Mouse (Mus musculus) CH12.LX (cell line): Measurements from ENCODE around the gene Bpifa2. TPM values are rescaled to one million over a fixed set of nuclear protein-coding genes. Genes with fewer than 3 reads are reported as not detected.

ENCODE experiments used
- DNase-seq: peaks from one replicate; pipeline ENCODE4 v3.0.0-alpha.2; 2013; ENCODE audit errors: extremely low read depth
- H3K27ac ChIP-seq: 2 replicates; pipeline ENCODE4 v1.5.1; 2012; ENCODE audit warnings: low read depth, mild to moderate bottlenecking, control low read depth, moderate library complexity; ENCODE audit not compliant: insufficient read depth
- H3K27me3 ChIP-seq: replicated peaks from 2 replicates; pipeline ENCODE3; 2012; ENCODE audit warnings: inconsistent platforms
- H3K36me3 ChIP-seq, 2 experiments: replicated peaks in 1 of 2; 2 replicates each; pipeline versions ENCODE3 to v1.6.1; 2012; ENCODE audit warnings: inconsistent platforms in 1 of 2, low read length in 1 of 2, mild to moderate bottlenecking in 1 of 2, mixed read lengths in 1 of 2, moderate library complexity in 1 of 2; ENCODE audit not compliant: control insufficient read depth in 1 of 2, insufficient read depth in 1 of 2
- H3K4me1 ChIP-seq, 2 experiments: 2 replicates each; pipeline ENCODE4 v1.6.1; 2012; ENCODE audit warnings: inconsistent platforms in 1 of 2, moderate library complexity in 1 of 2; ENCODE audit not compliant: insufficient read depth in 2 of 2, control insufficient read depth in 1 of 2
- H3K4me2 ChIP-seq: 2 replicates; pipeline ENCODE4 v1.6.1; 2012; ENCODE audit warnings: low read depth, mild to moderate bottlenecking, control low read depth; ENCODE audit not compliant: poor library complexity, insufficient read depth, severe bottlenecking
- H3K4me3 ChIP-seq, 3 experiments: fragments of 150-350 bp in 1 of 3; sonication (generic) in 1 of 3; replicated peaks in 1 of 3; 2 replicates each; pipeline versions ENCODE3 to v1.5.1; 2011 to 2012; ENCODE audit warnings: low read depth in 2 of 3, low read length in 2 of 3, mild to moderate bottlenecking in 2 of 3, moderate library complexity in 2 of 3, control low read depth in 1 of 3, improper control_type of control experiment in 1 of 3, inconsistent platforms in 1 of 3, mixed read lengths in 1 of 3; ENCODE audit not compliant: poor library complexity in 1 of 3
- H3K79me2 ChIP-seq: replicated peaks from 2 replicates; pipeline ENCODE4 v1.6.1; 2012; ENCODE audit warnings: mild to moderate bottlenecking, moderate library complexity; ENCODE audit not compliant: control insufficient read depth, poor library complexity, insufficient read depth, severe bottlenecking; ENCODE audit errors: extremely low read depth
- H3K9ac ChIP-seq: 2 replicates; pipeline ENCODE4 v1.6.1; 2012; ENCODE audit warnings: low read depth, mild to moderate bottlenecking, control low read depth, moderate library complexity; ENCODE audit not compliant: insufficient read depth
- H3K9me3 ChIP-seq: replicated peaks from 2 replicates; pipeline ENCODE3; 2012; ENCODE audit warnings: low read length, inconsistent platforms, mixed read lengths
- CHD1 ChIP-seq: IDR thresholded peaks from 2 replicates; pipeline ENCODE4 v1.6.1; 2012; ENCODE audit warnings: low read depth, low read length, improper control_type of control experiment, inconsistent platforms
- CTCF ChIP-seq, 2 experiments: IDR thresholded peaks in 1 of 2; conservative IDR thresholded peaks in 1 of 2; 2 replicates each; pipeline ENCODE4 v1.5.1; 2011 to 2012; ENCODE audit warnings: low read depth in 2 of 2, low read length in 2 of 2, improper control_type of control experiment in 1 of 2, inconsistent platforms in 1 of 2, mild to moderate bottlenecking in 1 of 2, moderate library complexity in 1 of 2
- E2F4 ChIP-seq: IDR thresholded peaks from 2 replicates; pipeline ENCODE4 v1.6.1; 2011; ENCODE audit warnings: low read depth, low read length, improper control_type of control experiment; ENCODE audit not compliant: insufficient replicate concordance
- EP300 ChIP-seq: IDR thresholded peaks from 2 replicates; pipeline ENCODE4 v1.6.1; 2011; ENCODE audit warnings: low read length, improper control_type of control experiment
- IRF4 ChIP-seq: IDR thresholded peaks from 2 replicates; pipeline ENCODE4 v1.6.1; 2014; ENCODE audit warnings: low read depth, mild to moderate bottlenecking, inconsistent platforms, low read length, improper control_type of control experiment
- MAFK ChIP-seq: IDR thresholded peaks from 2 replicates; pipeline ENCODE4 v1.6.1; 2011; ENCODE audit warnings: low read length, improper control_type of control experiment; ENCODE audit not compliant: insufficient replicate concordance
- MEF2A ChIP-seq: IDR thresholded peaks from 2 replicates; pipeline ENCODE4 v1.6.1; 2014; ENCODE audit warnings: low read depth, mild to moderate bottlenecking, inconsistent platforms, low read length, improper control_type of control experiment, borderline replicate concordance
- MYC ChIP-seq: IDR thresholded peaks from 2 replicates; pipeline ENCODE4 v1.6.1; 2011; ENCODE audit warnings: low read depth, mild to moderate bottlenecking, improper control_type of control experiment, low read length
- NELFE ChIP-seq: IDR thresholded peaks from 2 replicates; pipeline ENCODE4 v1.6.1; 2011; ENCODE audit warnings: low read depth, low read length, improper control_type of control experiment
- POLR2A ChIP-seq: IDR thresholded peaks from 2 replicates; pipeline ENCODE4 v1.6.1; 2011; ENCODE audit warnings: low read depth, mild to moderate bottlenecking, improper control_type of control experiment, low read length
- RAD21 ChIP-seq: IDR thresholded peaks from 2 replicates; pipeline ENCODE4 v1.6.1; 2011; ENCODE audit warnings: low read depth, mild to moderate bottlenecking, low read length, improper control_type of control experiment, moderate library complexity
- SMC3 ChIP-seq: IDR thresholded peaks from 2 replicates; pipeline ENCODE4 v1.6.1; 2011; ENCODE audit warnings: low read depth, low read length, improper control_type of control experiment
- UBTF ChIP-seq: IDR thresholded peaks from 2 replicates; pipeline ENCODE4 v1.6.1; 2012; ENCODE audit warnings: low read depth, mild to moderate bottlenecking, inconsistent platforms, low read length, improper control_type of control experiment, moderate library complexity
- USF1 ChIP-seq: IDR thresholded peaks from 2 replicates; pipeline ENCODE4 v1.6.1; 2014; ENCODE audit warnings: low read depth, mild to moderate bottlenecking, inconsistent platforms, low read length, improper control_type of control experiment
- ZC3H11A ChIP-seq: IDR thresholded peaks from 2 replicates; pipeline ENCODE4 v1.6.1; 2012; ENCODE audit warnings: low read depth, mild to moderate bottlenecking, inconsistent platforms, low read length, improper control_type of control experiment
- dilution Hi-C: fragments of 300-500 bp; cut with MboI; formaldehyde crosslinking; loops from 2 replicates; pipeline ENCODE4 v1.14.3; 2020; ENCODE audit warnings: low sequenced_read_pairs; ENCODE audit not compliant: extremely low pct_unique_long_range_greater_than_20kb, extremely low pct_ligation_motif_present
- in situ Hi-C: fragments of 300-500 bp; cut with MboI; formaldehyde crosslinking; loops from 3 replicates; pipeline ENCODE4 v1.14.3; 2019; ENCODE audit warnings: low sequenced_read_pairs, low pct_ligation_motif_present, low pct_unique_long_range_greater_than_20kb, mixed read lengths
- polyA plus RNA-seq: library from polyadenylated mRNA; unstranded; fragments of >175 nt; gene quantifications from 2 replicates; pipeline ENCODE4 v1.2.1, GENCODE M21; 2012; ENCODE audit warnings: low read depth; ENCODE audit not compliant: insufficient read length
- total RNA-seq, 2 experiments: library from RNA; depleted of rRNA; stranded (reverse); fragments of 300-350 nt in 1 of 2; fragments of >200 nt in 1 of 2; gene quantifications; 2 replicates each; pipeline ENCODE4 v1.2.3; 2012 to 2014

The Bpifa2 gene
- total and polyA plus RNA-seq, 3 experiments = not detected

DNA sequence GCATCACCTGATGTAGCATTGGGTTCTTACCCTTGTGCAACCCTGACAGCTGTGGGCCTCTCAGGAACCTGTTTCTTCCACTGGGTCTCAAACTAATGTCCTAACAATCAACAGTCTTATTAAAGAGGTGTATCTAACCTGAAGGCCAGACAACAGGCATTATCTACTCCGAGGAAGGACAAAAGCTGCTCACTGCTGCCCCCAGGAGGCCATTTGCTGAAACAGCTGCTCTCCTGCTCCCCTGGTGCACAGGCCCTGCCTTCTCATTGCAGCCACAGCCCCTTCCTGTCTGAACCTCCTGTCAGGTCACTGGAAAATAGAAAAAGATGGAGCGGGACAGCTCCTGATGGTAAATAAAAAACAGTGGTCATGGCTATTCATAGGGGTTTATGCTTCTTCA, 30.9 kb downstream of the Bpifa2 start:
- Histone ChIP-seq H3K79me2 (no peaks in the 10 kb centered on the region), H3K36me3 (no peaks in the 10 kb centered on the region), H3K27ac (no peak overlapping the region), H3K4me2 (no peak overlapping the region), H3K4me3 (no peak overlapping the region), H3K9me3 (peaks cover 4% of the 10 kb centered on the region), H3K4me1 (no peaks in the 10 kb centered on the region), H3K9ac (no peak overlapping the region), H3K27me3 (peaks cover 52% of the 10 kb centered on the region)
- peak; percentile 47 to 77 for TF ChIP-seq CTCF (conservative IDR thresholded peaks at IDR 0.05 in 1 of 2, IDR thresholded peaks at IDR 0.05 in 1 of 2; ENCODE audit: low read depth in 2 of 2, low read length in 2 of 2)
- no peak for TF ChIP-seq MEF2A
- TF ChIP-seq USF1 = no peak
- no peak for TF ChIP-seq POLR2A
- no peak for TF ChIP-seq E2F4
- peak; percentile 41 for TF ChIP-seq RAD21
- no peak for TF ChIP-seq NELFE
- no peak for TF ChIP-seq MAFK
- TF ChIP-seq SMC3 = peak; percentile 40
- no peak for TF ChIP-seq CHD1
- no peak for TF ChIP-seq UBTF
- TF ChIP-seq ZC3H11A = no peak
- dilution Hi-C loops (no loop called here), in situ Hi-C loops (no loop called here)
- peak; percentile 50 for DNase-seq

GRCm38 (mm10) chr2:154044743-154045142, 36.7 kb downstream of the Bpifa2 start:
- DNase-seq = peak; percentile 21
- no peak overlapping the region for H3K4me2 ChIP-seq
- peaks cover 4% of the 10 kb centered on the region for H3K9me3 ChIP-seq
- TF ChIP-seq IRF4 = peak; percentile 28; the same call in 1 of the 2 replicates
- TF ChIP-seq ZC3H11A = no peak
- peak; percentile 39 for TF ChIP-seq EP300
- TF ChIP-seq, all 38 proteins: peak for 2
- dilution Hi-C loops = no loop called here
- no peaks in the 10 kb centered on the region for H3K79me2 ChIP-seq
- H3K27ac ChIP-seq = no peak overlapping the region
- H3K4me3 ChIP-seq = no peak overlapping the region
- in situ Hi-C loops = no loop called here
- peaks cover 0 to 4% of the 10 kb centered on the region in 2 experiments; a peak in 1 of 4 replicates for H3K4me1 ChIP-seq
- H3K27me3 ChIP-seq = peaks cover 78% of the 10 kb centered on the region
- no peaks in the 10 kb centered on the region for H3K36me3 ChIP-seq
- H3K9ac ChIP-seq = no peak overlapping the region

DNA sequence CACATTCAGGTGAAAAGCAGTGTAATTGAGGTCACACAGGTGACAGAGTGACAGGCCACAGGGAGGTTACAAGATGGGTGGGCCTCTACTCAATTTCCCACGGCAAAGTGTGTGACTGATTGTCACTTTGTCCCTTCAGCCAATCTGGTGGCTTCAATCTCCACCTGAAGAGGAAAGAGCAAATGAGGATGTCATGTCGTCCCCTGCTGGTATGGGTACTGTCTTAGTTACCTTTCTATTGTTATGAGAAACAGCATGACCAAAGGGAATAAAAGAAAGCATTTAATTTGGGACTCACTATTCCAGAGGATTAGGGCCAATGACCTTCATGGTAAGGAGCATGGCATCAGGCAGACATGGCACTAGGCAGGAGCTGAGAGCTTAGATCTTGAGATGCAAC, 50.6 kb downstream of the Bpifa2 start:
- in situ Hi-C loops = no loop called here
- no peak overlapping the region for H3K27ac ChIP-seq
- H3K79me2 ChIP-seq = no peaks in the 10 kb centered on the region
- no peaks in the 10 kb centered on the region for H3K4me1 ChIP-seq
- TF ChIP-seq UBTF = no peak
- no peak for TF ChIP-seq EP300
- TF ChIP-seq CTCF (conservative IDR thresholded peaks at IDR 0.05 in 1 of 2, IDR thresholded peaks at IDR 0.05 in 1 of 2; ENCODE audit: low read depth in 2 of 2, low read length in 2 of 2) = no peak
- TF ChIP-seq NELFE = no peak
- TF ChIP-seq MYC = no peak
- TF ChIP-seq, all 38 proteins: peak for 0
- H3K9ac ChIP-seq = no peak overlapping the region
- peaks cover 73% of the 10 kb centered on the region for H3K27me3 ChIP-seq
- no peaks in the 10 kb centered on the region for H3K9me3 ChIP-seq
- no peak for DNase-seq
- H3K4me2 ChIP-seq = no peak overlapping the region
- dilution Hi-C loops = no loop called here
- H3K4me3 ChIP-seq = no peak overlapping the region
- no peaks in the 10 kb centered on the region for H3K36me3 ChIP-seq

Other genes starting within 250 kb of the Bpifa2 start
- gene Efcab8, start 228.3 kb upstream of the Bpifa2 start, total RNA-seq (2012; rRNA removed) = 0.21 and 0.42 TPM in 2 replicates
- gene Efcab8, start 228.3 kb upstream of the Bpifa2 start, total RNA-seq (2014; rRNA removed) = 0.08 TPM in 1 of 2 replicates, not detected in the other
- gene Efcab8, start 228.3 kb upstream of the Bpifa2 start, polyA plus RNA-seq = 0.15 and 0.39 TPM in 2 replicates
- gene Sun5, start 137.2 kb upstream of the Bpifa2 start, total RNA-seq (2012; rRNA removed) = 0.30 TPM in 1 of 2 replicates, not detected in the other
- not detected in 2 replicates for gene Sun5, start 137.2 kb upstream of the Bpifa2 start, total RNA-seq (2014; rRNA removed)
- gene Sun5, start 137.2 kb upstream of the Bpifa2 start, polyA plus RNA-seq = not detected in 2 replicates
- gene Bpifb2, start 133.2 kb upstream of the Bpifa2 start, total RNA-seq (2012; rRNA removed) = not detected in 2 replicates
- gene Bpifb2, start 133.2 kb upstream of the Bpifa2 start, total RNA-seq (2014; rRNA removed) = not detected in 2 replicates
- not detected in 2 replicates for gene Bpifb2, start 133.2 kb upstream of the Bpifa2 start, polyA plus RNA-seq
- not detected in 2 replicates for gene Bpifb6, start 107.9 kb upstream of the Bpifa2 start, total RNA-seq (2012; rRNA removed)
- gene Bpifb6, start 107.9 kb upstream of the Bpifa2 start, total RNA-seq (2014; rRNA removed) = not detected in 2 replicates
- gene Bpifb6, start 107.9 kb upstream of the Bpifa2 start, polyA plus RNA-seq = not detected in 2 replicates
- not detected in 2 replicates for gene Bpifb3, start 90.0 kb upstream of the Bpifa2 start, total RNA-seq (2012; rRNA removed)
- not detected in 2 replicates for gene Bpifb3, start 90.0 kb upstream of the Bpifa2 start, total RNA-seq (2014; rRNA removed)
- gene Bpifb3, start 90.0 kb upstream of the Bpifa2 start, polyA plus RNA-seq = not detected in 2 replicates
- gene Bpifb4, start 70.1 kb upstream of the Bpifa2 start, total RNA-seq (2012; rRNA removed) = not detected in 2 replicates
- not detected in 2 replicates for gene Bpifb4, start 70.1 kb upstream of the Bpifa2 start, total RNA-seq (2014; rRNA removed)
- not detected in 2 replicates for gene Bpifb4, start 70.1 kb upstream of the Bpifa2 start, polyA plus RNA-seq
- gene Bpifa6, start 33.3 kb upstream of the Bpifa2 start, total RNA-seq (2012; rRNA removed) = not detected in 2 replicates
- gene Bpifa6, start 33.3 kb upstream of the Bpifa2 start, total RNA-seq (2014; rRNA removed) = not detected in 2 replicates
- not detected in 2 replicates for gene Bpifa6, start 33.3 kb upstream of the Bpifa2 start, polyA plus RNA-seq
- not detected in 2 replicates for gene Bpifa3, start 122.1 kb downstream of the Bpifa2 start, total RNA-seq (2012; rRNA removed)
- not detected in 2 replicates for gene Bpifa3, start 122.1 kb downstream of the Bpifa2 start, total RNA-seq (2014; rRNA removed)
- gene Bpifa3, start 122.1 kb downstream of the Bpifa2 start, polyA plus RNA-seq = not detected in 2 replicates
- not detected in 2 replicates for gene Bpifa1, start 134.6 kb downstream of the Bpifa2 start, total RNA-seq (2012; rRNA removed)
- not detected in 2 replicates for gene Bpifa1, start 134.6 kb downstream of the Bpifa2 start, total RNA-seq (2014; rRNA removed)
- not detected in 2 replicates for gene Bpifa1, start 134.6 kb downstream of the Bpifa2 start, polyA plus RNA-seq
- gene Bpifa5, start 154.3 kb downstream of the Bpifa2 start, total RNA-seq (2012; rRNA removed) = not detected in 2 replicates
- not detected in 2 replicates for gene Bpifa5, start 154.3 kb downstream of the Bpifa2 start, total RNA-seq (2014; rRNA removed)
- not detected in 2 replicates for gene Bpifa5, start 154.3 kb downstream of the Bpifa2 start, polyA plus RNA-seq
- not detected in 2 replicates for gene Bpifb1, start 182.6 kb downstream of the Bpifa2 start, total RNA-seq (2012; rRNA removed)
- not detected in 2 replicates for gene Bpifb1, start 182.6 kb downstream of the Bpifa2 start, total RNA-seq (2014; rRNA removed)
- gene Bpifb1, start 182.6 kb downstream of the Bpifa2 start, polyA plus RNA-seq = not detected in 2 replicates
- gene Bpifb5, start 215.5 kb downstream of the Bpifa2 start, total RNA-seq (2012; rRNA removed) = not detected in 2 replicates
- not detected in 2 replicates for gene Bpifb5, start 215.5 kb downstream of the Bpifa2 start, total RNA-seq (2014; rRNA removed)
- not detected in 2 replicates for gene Bpifb5, start 215.5 kb downstream of the Bpifa2 start, polyA plus RNA-seq
- gene Bpifb9a, start 249.6 kb downstream of the Bpifa2 start, total RNA-seq (2012; rRNA removed) = not detected in 2 replicates
- not detected in 2 replicates for gene Bpifb9a, start 249.6 kb downstream of the Bpifa2 start, total RNA-seq (2014; rRNA removed)
- not detected in 2 replicates for gene Bpifb9a, start 249.6 kb downstream of the Bpifa2 start, polyA plus RNA-seq